Mouse (Mus musculus) bone marrow macrophage, adult 2 months (primary cell): ENCODE measurements around the gene Cpe. TPM values are rescaled to one million over a fixed set of nuclear protein-coding genes. Genes with fewer than 3 reads are reported as not detected.

ENCODE experiments used
- H3K27ac ChIP-seq: 2 replicates; pipeline ENCODE4 v1.5.1; 2012; ENCODE audit warnings: low read depth, low read length; ENCODE audit not compliant: insufficient read depth
- H3K4me1 ChIP-seq: 2 replicates; pipeline ENCODE4 v1.6.1; 2012; ENCODE audit warnings: low read length; ENCODE audit not compliant: control insufficient read depth, insufficient read depth
- H3K4me3 ChIP-seq: 2 replicates; pipeline ENCODE4 v1.5.1; 2012; ENCODE audit warnings: mild to moderate bottlenecking, low read length, moderate library complexity; ENCODE audit not compliant: insufficient read depth
- CTCF ChIP-seq: IDR thresholded peaks from 2 replicates; pipeline ENCODE4 v1.5.1; 2012; ENCODE audit warnings: low read depth, mild to moderate bottlenecking, low read length, moderate library complexity
- POLR2A ChIP-seq: IDR thresholded peaks from 2 replicates; pipeline ENCODE4 v1.6.1; 2012; ENCODE audit warnings: mild to moderate bottlenecking, low read depth, low read length, borderline replicate concordance
- polyA plus RNA-seq: library from polyadenylated mRNA; stranded (reverse); fragments of >200 nt; gene quantifications from 2 replicates; pipeline ENCODE4 v1.2.4, GENCODE M21; 2012; ENCODE audit not compliant: missing spikeins, insufficient read depth, insufficient read length

Cpe gene
- polyA plus RNA-seq, 1 experiment, result 1.8 TPM

DNA sequence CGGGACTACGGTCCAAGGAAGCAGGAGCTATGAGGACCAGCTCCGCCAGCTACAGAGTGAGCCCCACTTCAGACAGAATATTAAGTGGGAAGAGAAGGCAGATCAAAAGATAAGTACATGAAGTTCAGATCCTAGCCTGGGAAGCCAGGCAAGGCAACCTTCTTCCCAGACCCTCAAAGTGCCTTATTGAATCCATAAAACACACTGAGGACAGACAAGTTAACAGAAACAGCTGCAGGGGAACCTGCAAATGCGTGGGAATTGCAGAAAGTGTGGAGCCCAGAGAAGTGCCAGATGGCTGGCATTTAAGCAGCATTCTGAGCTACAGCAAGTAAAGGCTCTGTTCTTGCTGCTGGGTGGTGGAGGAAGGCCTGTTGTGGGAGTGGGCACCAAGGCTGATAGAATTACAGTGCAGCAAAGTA lies 34.9 kb downstream of the Cpe start:
- TF ChIP-seq POLR2A, result no peak
- TF ChIP-seq CTCF, result no peak
- H3K27ac ChIP-seq, result no peak overlapping the region
- H3K4me3 ChIP-seq, result no peak overlapping the region
- H3K4me1 ChIP-seq, result no peaks in the 10 kb centered on the region

DNA sequence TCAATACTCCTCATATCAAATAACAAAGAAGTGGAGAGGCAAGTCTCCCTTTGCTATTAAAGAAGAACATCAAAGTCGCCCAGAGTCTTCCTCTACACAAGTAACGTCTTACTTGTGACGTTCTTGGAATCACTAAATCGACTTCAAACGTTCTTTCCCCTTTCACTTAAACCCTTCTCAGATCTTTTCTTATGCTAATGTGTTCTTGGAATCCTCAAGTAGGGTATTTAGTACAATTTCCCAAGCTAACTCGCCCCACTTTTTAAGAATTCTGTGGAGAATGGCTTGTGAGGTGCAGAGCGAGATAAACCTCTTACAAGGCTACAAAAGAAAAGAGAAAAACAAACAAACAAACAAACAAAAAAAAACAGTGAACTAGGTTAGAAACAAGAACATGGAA lies 35.3 kb downstream of the Cpe start:
- no peak for TF ChIP-seq CTCF
- TF ChIP-seq POLR2A, result no peak
- Histone ChIP-seq H3K4me3 (no peak overlapping the region), H3K4me1 (no peaks in the 10 kb centered on the region), H3K27ac (no peak overlapping the region)

DNA sequence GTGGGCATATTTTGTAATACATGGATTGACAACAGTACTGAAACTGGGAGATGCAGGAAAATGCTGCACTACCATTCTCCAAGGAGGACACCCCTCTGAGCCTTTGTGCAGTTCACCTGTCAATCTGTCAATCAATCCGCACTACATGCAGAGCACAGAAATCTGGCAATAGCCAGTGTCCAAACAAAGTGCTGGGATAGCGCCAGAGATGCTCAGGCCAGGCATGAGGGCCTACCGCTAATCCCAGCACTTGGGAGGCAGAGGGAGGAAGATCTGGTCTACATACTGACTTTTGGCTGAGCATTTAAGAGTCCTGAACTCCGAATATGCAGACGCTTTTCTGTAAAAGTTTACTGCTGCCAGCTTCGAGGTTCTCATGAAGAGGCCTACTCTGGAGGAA lies 37.0 kb downstream of the Cpe start:
- Histone ChIP-seq H3K27ac (no peak overlapping the region), H3K4me3 (no peak overlapping the region), H3K4me1 (no peaks in the 10 kb centered on the region)
- TF ChIP-seq POLR2A (no peak), CTCF (no peak)

DNA sequence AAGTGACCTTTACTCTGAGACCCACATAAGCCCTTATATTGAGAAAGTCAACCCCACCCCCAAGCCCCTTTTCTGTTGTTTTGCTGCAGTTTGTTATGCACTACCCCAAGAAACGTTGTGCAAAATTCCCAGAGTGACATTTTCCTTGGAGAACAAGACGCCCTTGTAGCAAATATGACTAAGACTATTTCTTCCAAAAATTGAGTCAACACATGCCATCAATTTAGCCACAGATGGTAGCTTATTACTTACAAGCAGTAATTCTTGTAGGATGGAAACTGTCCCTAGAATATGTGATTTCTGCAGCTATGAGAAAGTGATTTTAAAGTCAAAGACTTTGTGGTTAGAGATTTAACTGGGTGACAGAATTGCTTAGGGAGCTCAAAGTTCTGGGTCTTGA lies 37.8 kb downstream of the Cpe start:
- H3K4me3 ChIP-seq, result no peak overlapping the region
- no peak for TF ChIP-seq POLR2A
- no peak for TF ChIP-seq CTCF
- no peak overlapping the region for H3K27ac ChIP-seq
- no peaks in the 10 kb centered on the region for H3K4me1 ChIP-seq

DNA sequence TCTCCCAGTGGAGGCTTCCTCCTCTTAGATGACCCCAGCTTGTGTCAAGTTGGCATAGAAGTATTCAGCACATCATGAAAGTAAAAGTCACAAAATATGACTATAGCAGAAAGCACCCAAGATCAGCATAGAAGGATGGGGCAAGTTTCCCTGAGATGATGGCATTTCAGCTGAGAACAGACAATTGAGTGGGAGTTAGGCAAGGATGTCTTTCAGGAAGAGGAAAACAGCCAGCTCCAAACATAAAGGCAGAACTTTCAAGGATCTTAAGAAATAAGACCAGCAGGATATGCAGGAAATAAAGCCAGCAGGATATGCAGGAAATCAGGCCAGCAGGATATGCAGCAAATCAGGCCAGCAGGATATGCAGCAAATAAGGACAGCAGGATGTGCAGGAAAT lies 40.6 kb downstream of the Cpe start:
- no peak overlapping the region for H3K27ac ChIP-seq
- no peak overlapping the region for H3K4me3 ChIP-seq
- TF ChIP-seq CTCF, result no peak
- TF ChIP-seq POLR2A, result no peak
- H3K4me1 ChIP-seq, result no peaks in the 10 kb centered on the region

DNA sequence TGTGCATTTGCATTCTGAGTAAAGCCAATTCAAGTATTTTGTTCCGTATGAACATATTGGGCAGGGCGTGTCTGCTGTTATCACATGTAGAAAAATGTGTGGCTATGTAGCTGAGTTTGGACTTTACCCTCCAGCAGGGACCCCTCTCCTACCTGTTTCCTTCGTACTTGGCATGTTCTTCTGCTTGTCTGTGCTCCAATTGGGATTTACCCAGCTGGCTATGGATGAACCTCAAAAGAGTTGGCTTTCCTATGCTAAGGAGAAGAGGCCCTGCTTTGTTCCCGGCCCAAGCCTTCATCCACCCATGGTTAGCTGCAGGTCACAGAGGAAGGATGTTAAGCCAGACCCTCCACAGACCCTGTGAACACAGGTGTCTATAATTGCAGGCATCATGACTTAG lies 44.8 kb downstream of the Cpe start:
- H3K4me3 ChIP-seq, result no peak overlapping the region
- peaks cover 20% of the 10 kb centered on the region for H3K4me1 ChIP-seq
- no peak overlapping the region for H3K27ac ChIP-seq
- TF ChIP-seq CTCF (no peak), POLR2A (no peak)

DNA sequence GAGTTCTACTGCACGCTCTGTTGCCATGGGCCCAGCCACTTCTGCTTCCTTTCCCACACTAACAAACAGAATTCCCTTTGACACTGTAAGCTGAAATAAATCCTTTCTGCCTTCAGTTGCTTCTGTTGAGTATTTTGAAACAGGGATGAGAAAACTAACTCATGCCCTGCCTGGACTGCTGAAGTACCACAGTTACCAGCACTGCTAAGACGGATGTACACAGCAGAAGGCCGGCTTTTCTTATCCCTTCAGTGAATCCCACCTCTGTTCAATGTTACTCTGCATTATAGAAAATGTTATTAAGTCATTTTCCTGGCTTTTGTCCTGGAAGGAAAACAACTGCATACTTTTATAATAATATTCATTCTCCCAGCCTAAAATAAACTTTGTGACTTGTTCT lies 45.7 kb downstream of the Cpe start:
- TF ChIP-seq CTCF, result no peak
- TF ChIP-seq POLR2A, result no peak
- Histone ChIP-seq H3K4me3 (no peak overlapping the region), H3K4me1 (peaks cover 24% of the 10 kb centered on the region)

DNA sequence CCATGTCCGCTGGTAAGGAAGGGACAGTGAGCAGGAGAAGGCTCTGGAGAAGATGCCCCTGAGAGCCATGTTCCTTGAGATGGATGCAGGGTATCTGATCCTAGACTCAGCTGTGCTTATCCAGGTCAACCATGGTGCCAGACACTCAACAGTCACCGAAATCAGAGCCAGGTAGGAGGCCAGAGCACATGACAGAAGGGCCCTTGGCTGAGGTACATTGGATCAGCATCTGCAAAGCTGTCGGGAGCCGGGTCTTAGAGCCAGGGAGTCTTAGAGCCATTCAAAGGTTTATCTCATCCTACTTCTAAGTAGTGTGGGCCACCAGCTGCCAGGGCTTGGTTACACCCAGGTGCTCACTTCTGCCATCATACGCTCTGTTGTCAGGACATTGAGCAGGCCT lies 46.4 kb downstream of the Cpe start:
- H3K4me1 ChIP-seq, result peaks cover 24% of the 10 kb centered on the region
- TF ChIP-seq POLR2A (no peak), CTCF (no peak)
- no peak overlapping the region for H3K27ac ChIP-seq
- no peak overlapping the region for H3K4me3 ChIP-seq

More for the DNA sequence above, 45.7 kb downstream of the Cpe start:
- H3K27ac ChIP-seq, result no peak overlapping the region

DNA sequence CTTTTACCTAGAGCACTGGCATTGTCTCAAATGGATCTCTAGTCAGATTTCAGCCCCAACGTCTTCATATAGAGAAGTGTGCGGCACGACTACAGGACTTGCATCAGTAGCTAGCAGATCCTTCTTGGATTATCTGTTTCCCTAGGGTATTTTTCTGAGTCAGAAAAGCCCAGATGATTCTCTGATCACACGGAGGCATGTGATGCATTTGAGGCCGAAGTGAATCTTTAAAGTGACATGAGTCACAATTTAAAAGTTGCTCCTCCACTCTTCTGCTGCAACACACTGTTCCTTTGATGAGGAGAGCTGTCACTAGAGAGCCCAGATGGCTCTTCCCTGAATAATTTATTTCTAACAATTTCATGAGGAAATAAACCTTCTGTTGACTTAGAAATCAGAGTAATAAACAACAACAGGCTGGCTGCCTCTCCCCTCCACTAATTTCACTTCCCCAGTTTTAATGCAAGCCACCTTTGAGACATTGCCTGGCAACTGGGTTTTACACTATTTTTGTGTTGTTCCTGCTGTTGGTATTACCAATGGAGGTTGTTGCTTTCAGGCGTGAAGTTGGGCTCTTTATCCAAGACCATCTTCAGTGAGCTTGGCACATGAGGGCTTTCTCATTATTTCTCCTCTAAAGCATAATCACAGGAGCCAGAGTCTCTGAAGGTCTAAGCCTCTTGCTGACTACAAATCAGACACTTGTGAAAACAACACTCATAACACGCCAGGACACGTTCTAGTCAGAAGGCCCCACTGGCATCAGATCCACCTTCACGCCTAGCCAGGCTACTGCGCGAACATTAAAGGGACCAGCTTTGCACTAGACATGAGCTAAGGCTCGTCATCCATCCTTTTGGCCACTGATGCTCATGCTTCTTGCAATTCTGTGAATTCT lies 48.5 kb downstream of the Cpe start:
- no peak for TF ChIP-seq POLR2A

DNA sequence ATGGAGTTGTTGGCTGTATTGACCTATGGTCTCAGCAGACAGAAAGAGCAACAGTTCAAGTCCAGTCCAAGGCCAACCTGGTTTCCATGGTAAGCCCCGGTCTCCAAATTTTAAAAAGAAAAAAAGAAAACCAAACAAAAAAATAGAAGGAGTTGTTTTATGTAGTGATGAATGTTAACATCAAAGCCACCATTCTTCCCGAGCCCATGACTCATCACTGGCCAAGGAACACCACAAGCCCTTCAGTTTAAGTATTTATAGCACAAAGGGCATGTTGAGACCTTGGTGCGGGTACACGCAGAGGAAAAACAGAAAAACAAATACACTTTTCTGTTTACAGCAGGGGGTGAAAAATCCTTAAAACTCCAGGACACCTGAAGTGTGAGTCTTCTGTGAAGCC lies 49.5 kb downstream of the Cpe start:
- Histone ChIP-seq H3K4me3 (no peak overlapping the region), H3K27ac (peak overlapping the region; percentile 70), H3K4me1 (peaks cover 24% of the 10 kb centered on the region)
- TF ChIP-seq POLR2A (no peak), CTCF (no peak)

More for the DNA sequence above, 48.5 kb downstream of the Cpe start:
- Histone ChIP-seq H3K4me3 (no peak overlapping the region), H3K4me1 (peaks cover 24% of the 10 kb centered on the region), H3K27ac (peak overlapping the region; percentile 70)
